16 mouse cellular contexts compared by ENCODE assay signal in the genomic region with DNA sequence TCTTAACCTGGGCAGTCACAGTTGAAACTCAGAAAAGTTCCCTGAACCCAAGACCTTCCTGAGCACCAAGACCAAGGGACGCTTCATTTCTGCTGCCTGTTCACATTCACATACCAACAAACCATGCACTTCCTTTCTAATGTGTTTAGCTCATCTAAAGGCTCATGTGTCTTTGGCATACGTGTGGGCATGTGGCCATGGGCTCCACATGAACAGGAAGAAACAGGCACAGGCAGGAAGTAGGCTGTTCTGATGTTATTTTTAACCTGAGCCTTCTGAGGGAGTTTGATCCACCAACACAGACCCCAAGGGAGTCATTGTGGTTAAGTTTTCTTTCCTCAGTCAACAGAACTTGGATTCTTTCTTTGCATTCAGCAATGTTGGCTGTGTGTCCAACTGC.
DNase-seq lines count a peak whose midpoint lies in the region; ATAC-seq and TF ChIP-seq lines count a peak whose summit lies in the region.
"Had no signal": no experiment of that assay in that cellular context is flagged by ENCODE, and none has a peak within 500 bp of the region (broad histone marks: within the 10 kb centered on the region; RNA-seq: fewer than 3 reads in every experiment).

No protein-coding gene starts in this region.

- H3K4me3 ChIP-seq in heart, adult 2 months = no peak overlapping the region
- H3K4me3 ChIP-seq: embryonic facial prominence, embryonic 13.5 days; forebrain, embryonic 15.5 days; liver, embryonic 15.5 days; midbrain, embryonic 15.5 days had no signal

- ATAC-seq in CD4-positive, CD25-positive, alpha-beta regulatory T cell, adult 4 months = peak; percentile 91
- ATAC-seq in common myeloid progenitor, adult 5-6 weeks (replicated peaks; ENCODE audit: low read depth, poor library complexity, severe bottlenecking) = peak; percentile 94
- ATAC-seq: forebrain, embryonic 15.5 days; midbrain, embryonic 15.5 days had no signal

- no peak for TF ChIP-seq CTCF in heart, adult 2 months (IDR thresholded peaks at IDR 0.05)

- no peaks in the 10 kb centered on the region for H3K79me2 ChIP-seq in heart, adult 2 months (replicated peaks; ENCODE audit: control insufficient read depth, insufficient read depth, low read length)

- no peaks in the 10 kb centered on the region for H3K36me3 ChIP-seq in heart, adult 2 months (ENCODE audit: control insufficient read depth, insufficient read depth, low read length)
- H3K36me3 ChIP-seq: embryonic facial prominence, embryonic 13.5 days; forebrain, embryonic 15.5 days; liver, embryonic 15.5 days; midbrain, embryonic 15.5 days had no signal

- H3K9ac ChIP-seq in heart, adult 2 months (ENCODE audit: low read depth, low read length) = no peak overlapping the region
- H3K9ac ChIP-seq: embryonic facial prominence, embryonic 13.5 days; forebrain, embryonic 15.5 days; hindbrain, embryonic 14.5 days; liver, embryonic 15.5 days; midbrain, embryonic 15.5 days had no signal

- no peak for TF ChIP-seq POLR2A in heart, adult 2 months (IDR thresholded peaks at IDR 0.05; ENCODE audit: insufficient read depth, low read depth, low read length)

- no peaks in the 10 kb centered on the region for H3K4me1 ChIP-seq in heart, adult 2 months (ENCODE audit: control insufficient read depth, insufficient read depth, low read length)
- H3K4me1 ChIP-seq: embryonic facial prominence, embryonic 13.5 days; forebrain, embryonic 15.5 days; liver, embryonic 15.5 days; midbrain, embryonic 15.5 days had no signal

- H3K27me3 ChIP-seq in heart, adult 2 months (ENCODE audit: control insufficient read depth, insufficient read depth, low read length) = no peaks in the 10 kb centered on the region
- H3K27me3 ChIP-seq: embryonic facial prominence, embryonic 13.5 days; forebrain, embryonic 15.5 days; liver, embryonic 15.5 days; midbrain, embryonic 15.5 days had no signal

- 41% methylated on average over 2 of the region's 2 CpGs for WGBS in heart, adult 2 months

- intact Hi-C loops in heart, adult 2 months (cut with DNase I) = no loop called here
- intact Hi-C loops in gastrocnemius, postnatal 14 days (cut with DNase I; ENCODE audit: low total_unique reads) = no loop called here

- TF ChIP-seq EP300 in heart, adult 2 months (IDR thresholded peaks at IDR 0.05; ENCODE audit: insufficient read depth, low read depth, low read length) = no peak

- DNase-seq in kidney, postnatal 10 days = peak; percentile 11
- DNase-seq in kidney, adult 18-20 months = no peak
- DNase-seq in thymus, adult 18-20 months = peak; percentile 31 to 73
- DNase-seq in heart, adult 2 months = no peak
- no peak for DNase-seq in cerebellum, adult 9-10 months
- no peak for DNase-seq in gastrocnemius, postnatal 14 days
- DNase-seq: adrenal gland, postnatal 10 days; cerebellum, adult 2 months; kidney, postnatal 14 days had no signal

- no peak overlapping the region for H3K27ac ChIP-seq in heart, adult 2 months
- H3K27ac ChIP-seq: embryonic facial prominence, embryonic 13.5 days; forebrain, embryonic 15.5 days; hindbrain, embryonic 14.5 days; liver, embryonic 15.5 days; midbrain, embryonic 15.5 days had no signal

Comparison
In these comparisons a context has a peak if more than half of its experiments do, and no peak if none do; other contexts are left out.
1. DNase-seq: peak in kidney, postnatal 10 days (single experiment) and thymus, adult 18-20 months (2 of 2); none in kidney, adult 18-20 months (single experiment), heart, adult 2 months (0 of 2), cerebellum, adult 9-10 months (single experiment) and gastrocnemius, postnatal 14 days (single experiment).